Mouse (Mus musculus) CH12.LX (cell line): ENCODE data around the gene Bach2. TPM values are rescaled to one million over a fixed set of nuclear protein-coding genes. Genes with fewer than 3 reads are reported as not detected.

Source experiments
- DNase-seq: peaks from one replicate; pipeline ENCODE4 v3.0.0-alpha.2; 2013; ENCODE audit errors: extremely low read depth
- H3K27ac ChIP-seq: 2 replicates; pipeline ENCODE4 v1.5.1; 2012; ENCODE audit warnings: low read depth, mild to moderate bottlenecking, control low read depth, moderate library complexity; ENCODE audit not compliant: insufficient read depth
- H3K27me3 ChIP-seq: replicated peaks from 2 replicates; pipeline ENCODE3; 2012; ENCODE audit warnings: inconsistent platforms
- H3K36me3 ChIP-seq, 2 experiments: replicated peaks in 1 of 2; 2 replicates each; pipeline versions ENCODE3 to v1.6.1; 2012; ENCODE audit warnings: inconsistent platforms in 1 of 2, low read length in 1 of 2, mild to moderate bottlenecking in 1 of 2, mixed read lengths in 1 of 2, moderate library complexity in 1 of 2; ENCODE audit not compliant: control insufficient read depth in 1 of 2, insufficient read depth in 1 of 2
- H3K4me1 ChIP-seq, 2 experiments: 2 replicates each; pipeline ENCODE4 v1.6.1; 2012; ENCODE audit warnings: inconsistent platforms in 1 of 2, moderate library complexity in 1 of 2; ENCODE audit not compliant: insufficient read depth in 2 of 2, control insufficient read depth in 1 of 2
- H3K4me2 ChIP-seq: 2 replicates; pipeline ENCODE4 v1.6.1; 2012; ENCODE audit warnings: low read depth, mild to moderate bottlenecking, control low read depth; ENCODE audit not compliant: poor library complexity, insufficient read depth, severe bottlenecking
- H3K4me3 ChIP-seq, 3 experiments: fragments of 150-350 bp in 1 of 3; sonication (generic) in 1 of 3; replicated peaks in 1 of 3; 2 replicates each; pipeline versions ENCODE3 to v1.5.1; 2011 to 2012; ENCODE audit warnings: low read depth in 2 of 3, low read length in 2 of 3, mild to moderate bottlenecking in 2 of 3, moderate library complexity in 2 of 3, control low read depth in 1 of 3, improper control_type of control experiment in 1 of 3, inconsistent platforms in 1 of 3, mixed read lengths in 1 of 3; ENCODE audit not compliant: poor library complexity in 1 of 3
- H3K79me2 ChIP-seq: replicated peaks from 2 replicates; pipeline ENCODE4 v1.6.1; 2012; ENCODE audit warnings: mild to moderate bottlenecking, moderate library complexity; ENCODE audit not compliant: control insufficient read depth, poor library complexity, insufficient read depth, severe bottlenecking; ENCODE audit errors: extremely low read depth
- H3K9ac ChIP-seq: 2 replicates; pipeline ENCODE4 v1.6.1; 2012; ENCODE audit warnings: low read depth, mild to moderate bottlenecking, control low read depth, moderate library complexity; ENCODE audit not compliant: insufficient read depth
- H3K9me3 ChIP-seq: replicated peaks from 2 replicates; pipeline ENCODE3; 2012; ENCODE audit warnings: low read length, inconsistent platforms, mixed read lengths
- BHLHE40 ChIP-seq: IDR thresholded peaks from 2 replicates; pipeline ENCODE4 v1.6.1; 2011; ENCODE audit warnings: mild to moderate bottlenecking, low read depth, low read length, improper control_type of control experiment
- CTCF ChIP-seq, 2 experiments: IDR thresholded peaks in 1 of 2; conservative IDR thresholded peaks in 1 of 2; 2 replicates each; pipeline ENCODE4 v1.5.1; 2011 to 2012; ENCODE audit warnings: low read depth in 2 of 2, low read length in 2 of 2, improper control_type of control experiment in 1 of 2, inconsistent platforms in 1 of 2, mild to moderate bottlenecking in 1 of 2, moderate library complexity in 1 of 2
- ELF1 ChIP-seq: IDR thresholded peaks from 2 replicates; pipeline ENCODE4 v1.6.1; 2014; ENCODE audit warnings: low read depth, mild to moderate bottlenecking, inconsistent platforms, low read length, improper control_type of control experiment
- IRF4 ChIP-seq: IDR thresholded peaks from 2 replicates; pipeline ENCODE4 v1.6.1; 2014; ENCODE audit warnings: low read depth, mild to moderate bottlenecking, inconsistent platforms, low read length, improper control_type of control experiment
- MAZ ChIP-seq: IDR thresholded peaks from 2 replicates; pipeline ENCODE4 v1.6.1; 2012; ENCODE audit warnings: low read depth, mild to moderate bottlenecking, inconsistent platforms, low read length, improper control_type of control experiment, moderate library complexity
- MXI1 ChIP-seq: IDR thresholded peaks from 2 replicates; pipeline ENCODE4 v1.6.1; 2011; ENCODE audit warnings: mild to moderate bottlenecking, low read depth, low read length, improper control_type of control experiment
- NRF1 ChIP-seq: IDR thresholded peaks from 2 replicates; pipeline ENCODE4 v1.6.1; 2014; ENCODE audit warnings: low read depth, mild to moderate bottlenecking, inconsistent platforms, low read length, improper control_type of control experiment, moderate library complexity
- PAX5 ChIP-seq: IDR thresholded peaks from 2 replicates; pipeline ENCODE4 v1.6.1; 2012; ENCODE audit warnings: low read length, inconsistent platforms, mixed read lengths
- SIN3A ChIP-seq: IDR thresholded peaks from 2 replicates; pipeline ENCODE4 v1.6.1; 2012; ENCODE audit warnings: low read length, improper control_type of control experiment, inconsistent platforms
- TBP ChIP-seq: conservative IDR thresholded peaks from 2 replicates; pipeline ENCODE4 v1.6.1; 2011; ENCODE audit warnings: low read depth, low read length, improper control_type of control experiment
- ZNF384 ChIP-seq: IDR thresholded peaks from 2 replicates; pipeline ENCODE4 v1.6.1; 2012; ENCODE audit warnings: low read depth, low read length, improper control_type of control experiment, inconsistent platforms
- dilution Hi-C: fragments of 300-500 bp; cut with MboI; formaldehyde crosslinking; loops from 2 replicates; pipeline ENCODE4 v1.14.3; 2020; ENCODE audit warnings: low sequenced_read_pairs; ENCODE audit not compliant: extremely low pct_unique_long_range_greater_than_20kb, extremely low pct_ligation_motif_present
- in situ Hi-C: fragments of 300-500 bp; cut with MboI; formaldehyde crosslinking; loops from 3 replicates; pipeline ENCODE4 v1.14.3; 2019; ENCODE audit warnings: low sequenced_read_pairs, low pct_ligation_motif_present, low pct_unique_long_range_greater_than_20kb, mixed read lengths
- polyA plus RNA-seq: library from polyadenylated mRNA; unstranded; fragments of >175 nt; gene quantifications from 2 replicates; pipeline ENCODE4 v1.2.1, GENCODE M21; 2012; ENCODE audit warnings: low read depth; ENCODE audit not compliant: insufficient read length
- total RNA-seq, 2 experiments: library from RNA; depleted of rRNA; stranded (reverse); fragments of 300-350 nt in 1 of 2; fragments of >200 nt in 1 of 2; gene quantifications; 2 replicates each; pipeline ENCODE4 v1.2.3; 2012 to 2014

Gene Bach2
- total and polyA plus RNA-seq, 3 experiments = 0.11 TPM; not detected in 2

DNA sequence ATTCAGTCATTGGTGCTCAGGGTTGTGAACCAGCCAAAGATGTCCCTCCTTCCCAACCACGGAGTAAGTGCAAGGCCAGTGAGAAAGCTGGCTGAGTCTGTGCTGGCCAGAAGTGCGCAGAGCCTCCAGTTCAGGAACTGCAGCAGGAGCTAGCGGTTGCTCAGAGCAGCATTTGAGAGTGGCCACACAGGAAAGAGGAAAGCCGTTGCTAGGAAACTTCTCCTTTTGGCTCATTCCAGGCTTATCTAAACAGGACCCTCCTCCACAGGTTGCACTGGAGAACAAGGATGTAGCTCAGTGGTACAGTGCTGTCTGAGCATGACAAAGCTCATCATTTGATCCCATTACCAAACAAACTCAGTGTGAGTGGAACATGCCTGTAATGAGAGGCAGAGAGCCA is 114.2 kb downstream of the Bach2 start:
- no peak for DNase-seq
- Histone ChIP-seq H3K4me3 (no peak overlapping the region), H3K4me1 (peaks cover 5 to 10% of the 10 kb centered on the region in 2 experiments; a peak in 3 of 4 replicates), H3K36me3 (no peaks in the 10 kb centered on the region), H3K4me2 (no peak overlapping the region), H3K9me3 (no peaks in the 10 kb centered on the region), H3K27me3 (no peaks in the 10 kb centered on the region), H3K79me2 (no peaks in the 10 kb centered on the region), H3K27ac (no peak overlapping the region), H3K9ac (no peak overlapping the region)
- TF ChIP-seq ZNF384 = no peak
- no peak for TF ChIP-seq NRF1
- no peak for TF ChIP-seq PAX5
- no peak for TF ChIP-seq MXI1
- no peak for TF ChIP-seq MAZ
- TF ChIP-seq ELF1 = no peak
- no peak for TF ChIP-seq BHLHE40
- in situ Hi-C loops (no loop called here), dilution Hi-C loops (no loop called here)

DNA sequence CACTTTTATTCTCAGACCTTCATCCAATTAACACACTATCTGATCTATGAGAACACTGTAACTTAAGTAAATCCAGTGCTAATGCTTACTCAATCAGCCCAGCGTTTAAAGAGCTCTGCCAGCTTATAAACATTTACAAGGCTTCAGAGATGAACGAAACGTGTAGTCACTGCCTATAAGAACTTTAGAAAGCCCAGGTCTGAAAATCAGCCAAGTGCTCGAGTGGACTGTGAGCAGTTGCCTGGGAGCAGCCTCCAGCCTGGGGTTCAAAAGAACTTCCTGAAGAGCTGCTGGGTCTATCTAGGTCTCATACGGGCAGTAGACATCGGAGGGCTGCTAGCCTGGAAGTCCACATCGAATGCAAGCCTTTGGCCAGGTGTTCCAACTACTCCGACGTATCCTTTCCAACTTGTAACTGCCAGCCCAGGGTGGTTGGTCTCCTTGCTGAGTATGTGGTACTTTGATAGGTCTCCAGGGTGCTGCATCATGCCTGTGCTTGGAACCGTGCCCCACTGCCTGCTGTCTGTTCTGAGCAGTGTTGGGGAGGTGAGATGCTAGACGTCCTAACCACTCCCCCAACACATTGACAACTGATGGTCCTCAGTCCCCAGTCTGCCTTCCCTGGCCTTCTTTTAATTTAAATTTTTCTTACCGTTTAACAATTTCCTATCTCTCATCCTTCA is 117.5 kb downstream of the Bach2 start:
- Histone ChIP-seq H3K27me3 (no peaks in the 10 kb centered on the region), H3K27ac (no peak overlapping the region), H3K4me2 (no peak overlapping the region), H3K4me1 (peaks cover 16 to 33% of the 10 kb centered on the region in 2 experiments), H3K79me2 (no peaks in the 10 kb centered on the region), H3K9me3 (no peaks in the 10 kb centered on the region), H3K4me3 (no peak overlapping the region), H3K9ac (no peak overlapping the region), H3K36me3 (no peaks in the 10 kb centered on the region)
- TF ChIP-seq MXI1 = no peak
- no peak for DNase-seq
- dilution Hi-C loops (no loop called here), in situ Hi-C loops (no loop called here)

DNA sequence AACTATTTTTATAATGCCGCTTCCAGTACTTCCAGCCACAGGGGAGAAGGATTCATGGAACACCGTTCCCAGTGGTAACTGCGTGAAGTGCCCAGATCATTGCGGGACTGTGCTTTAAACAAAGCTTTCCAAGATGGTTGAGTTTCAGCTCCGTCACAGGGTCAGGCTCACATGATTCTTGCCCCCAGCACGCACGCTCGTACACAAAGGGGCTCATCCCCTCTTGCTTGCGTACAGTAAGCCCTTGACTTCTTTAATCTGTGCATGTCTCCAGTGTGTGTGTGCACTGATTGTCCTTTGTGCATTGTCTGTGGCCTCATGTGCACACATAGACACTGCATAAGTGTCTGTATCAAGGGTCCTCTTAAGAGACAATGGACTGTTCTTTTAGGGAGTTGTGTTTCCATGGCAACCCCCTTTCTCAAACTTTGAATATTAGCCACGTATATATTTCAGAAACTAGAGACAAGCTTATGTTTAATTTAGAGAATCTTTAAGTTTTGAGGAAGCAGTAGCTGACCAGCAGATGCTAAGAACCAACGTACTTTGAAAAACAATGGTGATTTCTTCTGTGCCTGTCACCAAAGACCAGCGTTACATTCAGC is 119.5 kb downstream of the Bach2 start:
- peaks cover 16 to 33% of the 10 kb centered on the region in 2 experiments for H3K4me1 ChIP-seq
- no peaks in the 10 kb centered on the region for H3K9me3 ChIP-seq
- DNase-seq = no peak
- in situ Hi-C loops (no loop called here), dilution Hi-C loops (no loop called here)
- no peak overlapping the region for H3K4me3 ChIP-seq
- no peak for TF ChIP-seq SIN3A
- no peak for TF ChIP-seq IRF4
- no peak for TF ChIP-seq CTCF (conservative IDR thresholded peaks at IDR 0.05 in 1 of 2, IDR thresholded peaks at IDR 0.05 in 1 of 2; ENCODE audit: low read depth in 2 of 2, low read length in 2 of 2)
- TF ChIP-seq TBP = no peak
- H3K27me3 ChIP-seq = no peaks in the 10 kb centered on the region
- H3K9ac ChIP-seq = no peak overlapping the region
- no peak overlapping the region for H3K27ac ChIP-seq
- H3K4me2 ChIP-seq = no peak overlapping the region
- no peaks in the 10 kb centered on the region for H3K79me2 ChIP-seq
- no peaks in the 10 kb centered on the region for H3K36me3 ChIP-seq
